Mouse (Mus musculus) spleen, postnatal 14 days (tissue): ENCODE results near the gene Slc39a8.

Experiments used
- DNase-seq, 2 experiments: peaks; one replicate each; pipeline ENCODE4 v3.0.0; 2021 to 2022; ENCODE audit warnings: low spot score in 2 of 2

Slc39a8 gene

GRCm38 (mm10) chr3:135915941-135916340 is 90.9 kb downstream of the Slc39a8 start:
- no peak for DNase-seq

DNA sequence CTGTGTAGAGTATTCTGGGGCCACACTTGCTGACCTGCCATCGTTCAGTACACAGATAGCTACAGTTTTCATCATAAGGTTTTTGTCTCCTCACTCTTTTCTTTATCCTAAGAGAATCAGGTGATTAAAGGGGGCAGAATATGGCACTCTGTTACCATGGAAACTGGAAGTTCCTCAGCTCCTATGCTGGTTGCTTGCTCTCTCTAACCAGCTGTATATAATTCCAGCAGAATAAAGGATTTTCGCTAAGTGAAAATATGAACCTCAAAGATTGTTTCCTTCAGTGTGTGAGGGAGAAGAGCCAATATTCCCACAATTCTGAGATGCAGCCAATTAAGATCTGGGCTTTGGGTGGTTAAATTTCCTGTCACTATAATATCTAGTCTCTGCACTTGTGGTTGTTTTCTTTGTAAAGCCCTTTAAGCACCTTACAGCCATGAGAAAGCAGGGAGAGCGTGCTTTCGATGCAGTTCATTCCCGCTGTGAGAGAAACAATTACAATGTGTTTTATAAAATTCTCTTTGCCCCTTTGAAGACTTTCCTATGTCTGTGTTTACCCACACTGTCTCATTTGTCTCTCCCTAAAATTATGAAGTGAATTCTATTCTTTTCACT is 93.6 kb downstream of the Slc39a8 start:
- DNase-seq: no peak

DNA sequence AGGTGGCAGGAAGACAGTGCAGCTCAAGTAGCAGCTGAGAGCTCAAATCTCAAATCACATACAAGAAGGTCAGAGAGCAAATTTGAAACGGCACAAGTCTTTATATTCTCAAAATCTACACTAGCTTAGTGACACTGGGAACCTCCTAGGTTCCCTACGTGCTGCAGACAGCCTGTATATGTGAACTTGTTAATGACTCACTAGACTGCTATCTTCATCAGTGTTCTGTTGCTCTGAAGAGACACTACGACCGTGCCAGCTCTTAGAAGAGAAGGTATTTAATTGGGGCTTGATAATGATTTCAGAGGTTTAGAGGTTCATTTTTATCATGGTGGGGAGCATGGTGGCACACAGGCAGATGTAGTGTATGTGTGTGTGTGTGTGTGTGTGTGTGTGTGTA is 94.2 kb downstream of the Slc39a8 start:
- DNase-seq: no peak

DNA sequence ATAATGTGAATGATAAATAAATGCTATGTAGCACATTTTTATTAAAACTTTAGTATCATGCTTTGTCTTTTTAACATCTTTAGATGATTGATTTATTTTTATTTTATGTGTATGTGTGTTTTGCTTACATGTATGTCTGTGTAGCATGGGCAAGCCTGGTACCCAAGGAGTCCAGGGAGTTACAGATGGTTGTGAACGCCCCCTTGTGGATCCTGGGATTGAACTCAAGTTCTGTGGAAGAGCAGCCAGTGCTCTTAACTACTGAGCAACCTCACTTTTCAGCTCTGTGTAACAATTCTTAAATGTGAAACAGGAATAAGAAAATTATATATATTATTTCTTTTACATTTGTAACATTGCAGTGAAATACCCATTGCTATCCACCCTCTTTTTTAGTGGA is 101.7 kb downstream of the Slc39a8 start:
- no peak for DNase-seq

- no peak for DNase-seq
Measured at GRCm38 (mm10) chr3:135928184-135928583, 103.1 kb downstream of the Slc39a8 start.

DNA sequence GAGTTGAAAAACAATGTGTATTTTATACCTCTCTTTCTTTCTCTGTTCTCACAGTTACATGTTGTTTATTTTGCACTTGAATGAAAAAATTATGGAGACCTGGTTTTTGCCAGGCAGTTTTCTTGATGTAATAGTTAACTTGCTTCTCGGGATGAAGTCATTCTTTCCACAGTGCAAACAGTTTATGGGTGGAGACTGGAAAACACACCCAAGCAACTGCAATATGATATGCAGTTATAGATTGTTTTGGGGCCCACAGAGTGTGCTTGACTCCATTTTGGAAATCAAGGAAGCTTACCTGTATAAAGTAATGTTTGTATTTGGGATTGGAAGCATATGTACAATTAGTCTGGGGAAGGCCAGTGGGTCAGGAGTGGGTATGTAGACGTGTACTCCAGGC is 112.4 kb downstream of the Slc39a8 start:
- DNase-seq: no peak
